Mouse (Mus musculus) subcutaneous adipose tissue, adult 2 months (tissue): Measurements from ENCODE around the gene Psmd1. TPM values are rescaled to one million over a fixed set of nuclear protein-coding genes. Genes with fewer than 3 reads are reported as not detected.

Experiments
- polyA plus RNA-seq: library from polyadenylated mRNA; depleted of rRNA; stranded (reverse); fragments of >200 nt; gene quantifications from 2 replicates; pipeline ENCODE4 v1.2.3, GENCODE M21; 2012; ENCODE audit warnings: low replicate concordance; rRNA removed

Gene Psmd1
- polyA plus RNA-seq = 88.2 and 95.5 TPM in 2 replicates

DNA sequence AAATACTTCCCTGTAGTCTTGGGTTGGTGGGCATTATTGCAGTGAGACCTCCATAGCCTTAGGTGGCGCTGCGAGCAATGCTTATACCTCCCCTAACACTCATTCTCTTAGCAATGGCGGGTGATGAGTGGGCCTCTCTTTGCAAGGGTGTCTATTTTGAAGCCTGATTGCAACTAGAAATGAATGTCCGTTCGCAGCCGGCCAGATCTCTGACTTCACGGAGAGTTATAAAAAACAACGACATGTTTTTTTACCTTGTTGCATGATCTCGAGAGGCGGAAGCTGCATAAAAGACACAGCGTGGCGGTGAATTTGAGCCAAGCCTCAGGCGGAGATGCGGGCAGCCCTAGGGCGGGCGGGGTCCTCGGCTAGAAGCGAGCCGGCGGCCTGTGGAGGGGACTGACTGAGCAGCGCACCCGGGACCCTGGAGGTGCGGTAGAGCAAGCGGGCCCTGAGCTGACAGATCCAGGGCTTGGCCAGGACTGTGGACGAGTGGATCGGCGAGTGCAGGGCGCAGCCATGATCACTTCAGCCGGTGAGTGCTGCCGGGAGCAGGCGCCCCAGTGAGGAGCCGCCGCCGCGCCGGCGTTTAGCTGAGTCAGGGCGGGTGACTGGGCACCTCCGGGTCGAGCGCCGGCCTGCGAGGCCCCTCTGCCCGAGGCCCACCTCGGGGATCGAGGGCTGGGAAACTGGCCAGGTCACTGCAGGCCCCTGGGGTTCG, at the start of gene Psmd1:
Psmd1 (plus strand) TSS at position 117 of the 721 bp plus-strand sequence.

DNA sequence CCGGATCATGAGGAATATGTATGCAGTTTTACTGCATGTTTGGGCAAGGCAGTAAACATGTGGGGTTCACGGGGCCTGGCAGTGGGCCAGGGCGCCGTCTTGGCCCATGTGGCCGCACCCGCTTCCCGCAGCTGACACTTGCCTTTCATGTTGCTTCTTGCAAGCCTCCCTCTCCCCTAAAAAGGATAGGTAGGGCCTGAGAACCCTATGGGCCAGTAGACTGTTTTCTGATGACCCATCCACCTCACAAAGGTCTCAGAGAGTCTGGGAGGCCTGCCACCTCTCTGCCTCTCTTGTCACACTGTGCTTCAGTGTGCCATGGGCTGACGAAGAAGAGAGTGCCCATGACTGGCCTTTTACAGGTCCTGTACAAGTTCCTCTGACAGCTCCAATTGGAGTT, 47.7 kb upstream of the Psmd1 start, which contains the start of gene Spata3:
Spata3 (plus strand) TSS at position 301 of the 400 bp plus-strand sequence.

DNA sequence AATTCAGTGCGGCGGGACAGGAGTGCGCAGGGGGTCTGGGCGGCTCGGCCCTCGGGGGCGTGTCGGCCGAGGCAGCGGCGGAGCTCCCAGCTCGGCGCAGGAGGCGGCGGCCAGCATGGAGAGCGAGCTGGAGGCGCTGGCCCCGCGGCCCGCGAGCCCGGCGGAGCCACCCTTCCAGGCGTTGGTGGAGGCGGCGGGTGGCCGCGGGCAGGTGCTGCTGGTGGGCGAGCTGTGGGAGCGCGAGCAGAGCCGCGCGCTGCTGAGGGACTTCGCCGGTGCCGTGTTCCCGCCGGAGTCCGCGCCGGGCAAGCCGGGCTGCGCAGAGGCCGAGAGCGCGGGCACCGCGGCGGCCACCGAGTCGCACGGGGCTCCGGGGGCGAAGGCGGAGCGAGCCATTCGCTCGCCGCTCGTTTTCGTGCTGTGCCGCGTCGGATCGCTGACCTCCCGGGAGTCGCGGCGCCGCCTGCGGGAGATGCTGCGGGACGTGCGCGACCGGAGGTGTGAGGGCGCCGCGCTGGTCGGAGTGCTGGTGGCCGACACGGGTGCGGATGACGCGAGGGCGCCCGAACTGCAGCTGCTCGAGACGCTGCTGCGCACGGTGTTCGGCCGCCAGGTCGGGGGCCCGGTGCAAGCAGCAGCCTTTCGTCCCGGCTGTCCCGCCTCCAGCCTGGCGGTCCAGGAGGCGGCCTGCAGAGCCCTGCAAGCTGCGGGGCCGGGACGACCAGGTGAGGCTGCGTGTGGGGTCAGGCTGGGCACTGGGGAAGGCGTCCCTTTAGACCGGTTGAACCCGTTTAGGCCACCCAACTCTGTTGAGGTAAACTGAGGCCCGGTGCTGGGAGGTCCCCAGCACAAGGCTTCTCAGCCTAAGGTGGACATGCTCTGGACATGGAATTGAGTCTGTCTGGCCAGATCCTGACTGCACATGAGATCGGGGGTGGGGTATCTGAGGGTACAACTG, 18.1 kb upstream of the Psmd1 start, which contains the start of gene 2810459M11Rik:
2810459M11Rik (plus strand) TSS at position 16 of the 958 bp plus-strand sequence.

DNA sequence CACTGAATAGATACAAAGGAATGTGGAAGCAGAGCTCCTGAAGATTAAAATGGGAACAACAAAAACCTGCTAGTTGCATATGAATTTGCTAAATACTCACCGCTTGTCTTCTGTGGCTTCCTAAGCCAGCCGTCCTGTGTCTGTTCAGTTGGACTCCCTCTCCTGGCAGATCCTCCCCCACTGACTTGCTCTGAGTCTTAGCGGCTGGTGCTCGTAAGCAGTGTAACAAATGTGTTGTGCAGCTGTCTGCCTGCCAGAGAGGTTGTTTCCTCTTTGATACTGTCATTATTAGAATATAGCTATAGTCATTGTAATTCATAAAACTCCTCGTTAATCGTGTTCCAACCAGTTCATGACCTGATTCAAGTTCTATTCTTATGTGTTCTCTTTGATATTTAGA, 47.6 kb downstream of the Psmd1 start, which contains the start of gene Htr2b:
Htr2b (minus strand) TSS at position 192 of the 400 bp plus-strand sequence.

DNA sequence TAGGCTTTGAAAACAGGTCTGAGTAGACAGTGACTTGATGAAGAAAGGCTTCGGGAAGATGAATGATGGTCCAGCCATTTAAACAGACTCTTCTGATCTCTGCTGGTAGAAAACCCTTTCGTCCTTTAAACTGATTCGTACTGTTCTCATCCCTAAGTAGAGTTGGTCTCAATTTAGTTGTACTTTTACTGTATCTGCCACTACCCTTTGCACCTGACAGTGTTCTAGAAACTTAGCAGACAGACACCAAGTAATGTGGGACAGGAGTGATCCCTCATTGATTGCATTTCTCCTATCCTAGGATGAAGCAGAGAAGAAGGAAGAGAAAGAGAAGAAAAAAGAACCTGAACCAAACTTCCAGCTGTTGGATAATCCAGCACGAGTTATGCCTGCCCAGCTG, 69.2 kb downstream of the Psmd1 start, which contains the start of gene Gm21972:
Gm21972 (plus strand) TSS at position 301 of the 400 bp plus-strand sequence.

DNA sequence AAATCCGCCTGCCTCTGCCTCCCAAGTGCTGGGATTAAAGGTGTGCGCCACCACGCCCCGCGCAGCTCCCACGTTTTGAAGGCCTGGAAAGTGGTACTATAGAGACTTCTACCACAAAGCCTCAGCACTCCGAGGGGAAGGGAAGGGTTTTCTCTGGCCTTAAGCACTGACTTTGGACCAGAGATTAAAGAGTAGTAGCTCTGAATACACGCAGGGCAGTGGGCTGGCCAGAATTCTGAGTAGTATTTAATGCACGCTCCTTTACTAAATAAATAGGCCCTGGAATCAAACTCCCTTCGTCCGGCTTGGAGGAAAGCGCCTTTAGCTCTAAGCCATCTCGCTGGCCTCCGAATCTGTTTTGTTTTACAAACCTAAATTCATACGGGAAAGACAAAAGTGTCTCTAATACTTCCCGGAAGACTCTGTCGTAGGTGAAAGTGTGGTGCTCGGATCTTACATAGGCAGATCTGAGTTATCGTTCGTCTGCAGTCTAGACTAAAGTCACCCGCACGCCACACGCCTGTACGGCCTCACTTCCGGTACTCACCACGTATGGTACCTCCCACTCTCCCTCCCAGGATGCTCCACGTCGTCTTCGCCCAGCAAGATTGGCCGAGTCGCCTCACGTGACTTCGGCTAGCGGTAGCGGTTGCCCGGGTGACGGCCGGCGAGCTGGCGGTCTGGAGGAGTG, 90.1 kb downstream of the Psmd1 start, which contains the start of gene Armc9:
Armc9 (plus strand) TSS at position 648 of the 691 bp plus-strand sequence.

Other genes starting within 250 kb of the Psmd1 start
- gene Itm2c, start 170.1 kb upstream of the Psmd1 start, polyA plus RNA-seq = 172 and 493 TPM in 2 replicates
- gene 4933407L21Rik, start 135.9 kb upstream of the Psmd1 start, polyA plus RNA-seq = 1.0 TPM in 1 of 2 replicates, not detected in the other
- gene Gpr55, start 103.4 kb upstream of the Psmd1 start, polyA plus RNA-seq = 0.03 and 0.18 TPM in 2 replicates
- gene Spata3, start 47.6 kb upstream of the Psmd1 start, polyA plus RNA-seq = 0.31 and 0.34 TPM in 2 replicates
- 0.06 and 3.5 TPM in 2 replicates for gene 2810459M11Rik, start 18.5 kb upstream of the Psmd1 start, polyA plus RNA-seq
- 1.8 TPM in 1 of 2 replicates, not detected in the other for gene Htr2b, start 47.6 kb downstream of the Psmd1 start, polyA plus RNA-seq
- not detected in 2 replicates for gene Gm21972, start 69.2 kb downstream of the Psmd1 start, polyA plus RNA-seq
- gene Armc9, start 90.4 kb downstream of the Psmd1 start, polyA plus RNA-seq = 4.2 and 9.8 TPM in 2 replicates
- 0.44 and 5.8 TPM in 2 replicates for gene B3gnt7, start 238.4 kb downstream of the Psmd1 start, polyA plus RNA-seq